Mouse (Mus musculus) embryo, embryonic 9.5 days (tissue): Measurements from ENCODE around the gene Ceacam12.
"Not testable (repeated sequence)": the region's sequence is repeated elsewhere in the genome, so short reads cannot be mapped to it uniquely, and the experiment has no call there.

Source experiments
- DNase-seq: peaks from one replicate; pipeline ENCODE4 v3.0.0-alpha.2; 2017; ENCODE audit errors: extremely low spot score

Ceacam12 gene

GRCm38 (mm10) chr7:18065629-18066028 is at the start of gene Ceacam12:
Gene Ceacam12 (plus strand): TSS chr7:18065929.
- no peak for DNase-seq

GRCm38 (mm10) chr7:18073821-18074220 is 8.1 kb downstream of the Ceacam12 start:
- not testable (repeated sequence) for DNase-seq

- no peak for DNase-seq
Observed at GRCm38 (mm10) chr7:18100785-18101184, 35.1 kb downstream of the Ceacam12 start.
